Mouse (Mus musculus) activated CD4-positive, CD25-positive, alpha-beta regulatory T cell, adult 4 months (primary cell): Measurements from ENCODE around the gene Slc47a1. TPM values are rescaled to one million over a fixed set of nuclear protein-coding genes. Genes with fewer than 3 reads are reported as not detected.
"Not testable (repeated sequence)": the region's sequence is repeated elsewhere in the genome, so short reads cannot be mapped to it uniquely, and the experiment has no call there.

Source experiments
- ATAC-seq: one replicate; pipeline ENCODE4 v1.8.0; 2017
- polyA plus RNA-seq, 2 experiments: library from polyadenylated mRNA; unstranded; fragments of 100-300 nt; shearing (Covaris generic); gene quantifications; one replicate each; pipeline ENCODE4 v1.2.1; 2017

Slc47a1 gene
- polyA plus RNA-seq, 2 experiments from 2014 or later = not detected

GRCm38 (mm10) chr11:61316864-61317263, 61.3 kb downstream of the Slc47a1 start:
- ATAC-seq = no peak

DNA sequence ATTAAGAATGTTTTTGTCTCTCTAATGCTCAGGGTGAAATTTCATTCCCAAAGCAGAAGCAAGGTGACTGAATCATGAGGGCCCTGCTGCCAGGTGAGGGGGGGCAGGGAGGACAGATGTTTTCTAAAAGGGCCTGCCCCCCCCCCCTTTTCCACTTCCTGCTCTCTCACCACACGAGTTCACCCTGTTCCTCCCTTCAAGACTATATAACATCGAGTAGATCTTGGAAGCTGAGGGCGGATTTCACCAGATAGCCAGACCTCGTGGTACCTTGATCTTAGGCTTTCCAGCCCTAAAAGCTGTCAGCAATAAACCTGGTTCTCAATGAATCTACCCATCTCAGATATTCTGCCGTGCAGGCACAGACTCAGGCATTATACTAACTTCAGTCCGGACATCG, 67.8 kb downstream of the Slc47a1 start:
- no peak for ATAC-seq

DNA sequence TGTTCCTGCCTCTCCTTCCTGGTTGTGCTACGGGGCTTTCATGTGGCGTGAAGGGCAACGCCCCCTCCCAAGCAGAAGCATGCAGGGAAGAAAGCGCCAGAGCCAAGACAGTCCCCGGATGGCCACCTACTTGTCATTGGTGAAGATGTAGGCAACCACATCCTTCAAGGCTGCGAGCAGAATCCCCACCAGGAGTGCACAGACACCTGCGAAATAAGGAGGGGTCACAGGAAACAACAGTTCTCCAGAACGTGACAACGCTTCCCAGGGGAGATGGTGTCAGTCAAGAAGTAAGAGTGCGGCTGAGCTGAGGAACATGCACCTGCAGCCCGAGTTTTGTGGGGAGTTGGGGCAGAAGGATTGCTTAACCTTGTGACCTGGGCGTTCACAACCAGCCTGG, 68.3 kb downstream of the Slc47a1 start:
- ATAC-seq = peak; percentile 49

DNA sequence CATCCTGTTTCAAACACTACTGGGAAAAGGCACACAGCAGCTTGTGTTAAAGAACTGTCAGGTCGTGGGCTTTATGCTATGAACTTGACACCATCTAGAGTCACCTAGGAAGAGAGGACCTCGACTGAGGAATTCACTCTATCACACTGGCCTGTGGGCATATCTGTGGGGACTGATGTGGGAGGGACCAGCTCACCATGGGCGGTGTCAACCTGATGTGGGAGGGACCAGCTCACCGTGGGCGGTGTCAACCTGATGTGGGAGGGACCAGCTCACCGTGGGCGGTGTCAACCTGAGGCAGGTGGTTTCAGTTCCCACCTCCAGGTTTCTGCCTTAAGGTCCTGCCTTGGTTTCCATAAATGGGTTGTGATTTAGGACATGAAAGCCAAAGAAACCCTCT, 70.3 kb downstream of the Slc47a1 start:
- ATAC-seq = no peak

GRCm38 (mm10) chr11:61305377-61305776, 72.8 kb downstream of the Slc47a1 start:
- no peak for ATAC-seq

GRCm38 (mm10) chr11:61304535-61304934, 73.6 kb downstream of the Slc47a1 start:
- ATAC-seq = not testable (repeated sequence)

DNA sequence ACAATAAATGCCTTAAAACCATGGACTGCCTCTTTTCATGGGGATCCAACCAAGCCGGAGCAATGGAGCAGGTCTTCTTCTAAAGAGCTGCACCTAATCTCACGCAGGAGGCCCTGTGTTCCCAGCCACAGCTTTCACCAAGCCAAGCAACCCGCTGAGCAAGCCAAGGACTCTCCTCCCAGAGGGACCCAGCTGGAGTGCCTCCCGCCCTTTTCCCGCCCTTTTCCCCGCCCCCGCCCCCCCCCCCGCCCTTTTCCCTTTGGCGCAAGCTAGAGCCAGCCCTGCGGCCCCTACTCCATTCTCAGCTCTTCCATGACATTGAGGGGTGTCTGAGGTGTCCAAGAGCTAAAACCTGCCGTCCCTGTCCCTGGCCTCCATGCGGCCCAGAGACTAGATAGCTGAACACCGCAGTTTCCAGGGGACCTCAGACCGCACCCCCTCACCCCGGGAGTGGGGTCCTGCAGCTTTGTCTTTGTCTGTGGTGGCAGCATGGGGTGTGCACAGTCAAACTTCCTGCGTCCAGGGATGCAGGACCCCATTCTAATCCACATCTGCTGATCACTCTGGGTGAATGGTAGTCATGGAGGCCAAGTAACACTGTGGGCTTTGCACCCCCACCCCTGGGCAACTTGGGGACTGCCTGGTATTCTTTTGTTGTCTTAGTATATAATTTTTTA, 77.3 kb downstream of the Slc47a1 start:
- no peak for ATAC-seq

DNA sequence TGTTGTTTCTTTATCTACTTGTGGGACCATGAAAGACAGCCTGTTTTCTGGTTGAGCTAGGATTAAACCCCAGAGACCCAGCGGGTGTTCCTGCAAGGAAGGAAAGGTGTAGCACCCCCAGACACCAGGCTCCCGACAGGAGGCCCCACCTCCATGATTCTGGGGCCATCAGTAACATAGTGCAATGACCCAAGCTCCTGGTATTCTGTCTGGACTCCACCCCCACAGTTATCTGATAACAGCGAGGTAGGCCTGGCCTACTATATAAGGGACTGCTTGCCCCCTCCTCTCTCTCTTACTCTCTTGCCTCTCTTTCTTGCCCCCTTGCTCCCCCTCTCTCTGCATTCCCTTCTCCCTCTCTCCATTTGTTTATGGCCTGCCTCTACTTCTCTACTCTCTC, 77.9 kb downstream of the Slc47a1 start:
- ATAC-seq = no peak

- no peak for ATAC-seq
Measured at GRCm38 (mm10) chr11:61297901-61298300, 80.2 kb downstream of the Slc47a1 start.

DNA sequence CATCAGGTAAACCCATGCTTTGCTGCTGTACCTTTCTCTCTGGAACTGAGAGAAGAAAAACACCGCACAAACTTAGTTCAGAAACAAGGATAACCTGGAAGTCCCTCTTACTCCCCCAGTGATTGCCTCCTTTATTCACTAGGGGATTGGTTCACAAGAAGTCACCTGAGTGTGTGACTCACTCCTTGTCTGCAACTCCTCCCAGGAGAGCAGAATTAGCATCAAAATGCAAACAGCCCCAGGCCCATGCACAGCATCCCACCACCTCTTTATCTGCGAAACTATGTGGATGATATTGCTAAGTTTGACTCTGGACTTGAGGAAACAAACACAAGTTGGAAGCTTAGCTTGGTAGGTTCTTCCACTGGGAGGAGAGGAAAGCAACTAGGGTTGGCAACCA, 80.8 kb downstream of the Slc47a1 start:
- no peak for ATAC-seq

- ATAC-seq = no peak
Measured at GRCm38 (mm10) chr11:61296556-61296955, 81.6 kb downstream of the Slc47a1 start.

- no peak for ATAC-seq
Measured at GRCm38 (mm10) chr11:61295556-61295955, 82.6 kb downstream of the Slc47a1 start.

DNA sequence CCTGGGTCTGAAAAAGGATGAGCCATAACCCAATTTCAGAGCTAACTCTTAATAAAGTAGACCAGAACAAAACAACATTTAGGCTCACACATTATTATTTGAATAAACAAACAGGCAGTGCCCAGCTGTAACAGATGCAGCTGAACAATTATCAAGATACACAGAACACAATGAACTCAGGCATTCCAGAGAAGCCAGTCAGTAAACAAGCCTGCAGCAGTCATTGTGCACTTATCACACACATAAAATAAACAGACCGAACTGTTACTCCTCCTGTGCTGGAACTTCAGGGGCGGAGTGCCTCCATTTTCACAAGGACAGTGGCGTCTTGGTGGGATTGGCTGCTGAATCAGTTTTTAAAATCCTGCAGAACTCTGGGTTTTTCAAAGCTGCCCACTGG, 83.7 kb downstream of the Slc47a1 start:
- ATAC-seq = no peak

Other genes starting within 250 kb of the Slc47a1 start
- gene Usp22, start 203.3 kb downstream of the Slc47a1 start, polyA plus RNA-seq = 10 to 100 TPM; 11.4 to 12.5 TPM
- gene Aldh3a1, start 170.8 kb downstream of the Slc47a1 start, polyA plus RNA-seq = not detected
- 10 to 100 TPM; 34.2 to 40.6 TPM for gene Aldh3a2, start 110.9 kb downstream of the Slc47a1 start, polyA plus RNA-seq
- gene Slc47a2, start 35.5 kb downstream of the Slc47a1 start, polyA plus RNA-seq = not detected
- gene Rnf112, start 75.8 kb upstream of the Slc47a1 start, polyA plus RNA-seq = not detected
- gene Mfap4, start 107.1 kb upstream of the Slc47a1 start, polyA plus RNA-seq = not detected
- gene Mapk7, start 116.1 kb upstream of the Slc47a1 start, polyA plus RNA-seq = 10 to 100 TPM in 1 of 2 experiments, 1 to 10 TPM in 1; 6.1 to 13.4 TPM
- 1 to 10 TPM; 2.7 to 4.5 TPM for gene B9d1, start 126.8 kb upstream of the Slc47a1 start, polyA plus RNA-seq
- under 1 TPM; 0.33 to 0.40 TPM for gene Epn2, start 201.3 kb upstream of the Slc47a1 start, polyA plus RNA-seq